Mouse (Mus musculus) testis, adult 2 months (tissue): ENCODE results near the gene 2610507B11Rik. TPM values are rescaled to one million over a fixed set of nuclear protein-coding genes. Genes with fewer than 3 reads are reported as not detected.
A peak's percentile ranks its signal among the peaks of the same experiment; 100 is the strongest.

Experiments
- H3K27ac ChIP-seq: fragments of 200-500 bp; 2 replicates; pipeline ENCODE4 v1.5.1; 2012; ENCODE audit warnings: low read depth, low read length; ENCODE audit not compliant: control insufficient read depth, insufficient read depth
- H3K27me3 ChIP-seq: fragments of 200-500 bp; 2 replicates; pipeline ENCODE4 v1.6.1; 2012; ENCODE audit warnings: mild to moderate bottlenecking, low read length, moderate library complexity; ENCODE audit not compliant: control insufficient read depth, insufficient read depth
- H3K36me3 ChIP-seq: fragments of 200-500 bp; 2 replicates; pipeline ENCODE4 v1.6.1; 2012; ENCODE audit warnings: mild to moderate bottlenecking, low read length; ENCODE audit not compliant: control insufficient read depth, insufficient read depth
- H3K4me1 ChIP-seq: fragments of 200-500 bp; 2 replicates; pipeline ENCODE4 v1.6.1; 2012; ENCODE audit warnings: low read length; ENCODE audit not compliant: control insufficient read depth, insufficient read depth
- H3K4me3 ChIP-seq: fragments of 200-500 bp; 2 replicates; pipeline ENCODE4 v1.5.1; 2012; ENCODE audit warnings: low read depth, mild to moderate bottlenecking, low read length, moderate library complexity, mixed read lengths; ENCODE audit not compliant: control insufficient read depth
- CTCF ChIP-seq: fragments of 200-500 bp; IDR thresholded peaks from 2 replicates; pipeline ENCODE4 v1.5.1; 2012; ENCODE audit warnings: low read depth, mild to moderate bottlenecking, inconsistent platforms, low read length, moderate library complexity; ENCODE audit not compliant: control insufficient read depth, insufficient read depth, insufficient replicate concordance
- POLR2A ChIP-seq: fragments of 200-500 bp; IDR thresholded peaks from 2 replicates; pipeline ENCODE4 v1.6.1; 2012; ENCODE audit warnings: low read depth, mild to moderate bottlenecking, inconsistent platforms, low read length, moderate library complexity; ENCODE audit not compliant: control insufficient read depth
- polyA plus RNA-seq: library from polyadenylated mRNA; depleted of rRNA; stranded (reverse); fragments of >200 nt; gene quantifications from 2 replicates; pipeline ENCODE4 v1.2.3, GENCODE M21; 2012; rRNA removed

The 2610507B11Rik gene
- 125 and 133 TPM in 2 replicates for polyA plus RNA-seq

DNA sequence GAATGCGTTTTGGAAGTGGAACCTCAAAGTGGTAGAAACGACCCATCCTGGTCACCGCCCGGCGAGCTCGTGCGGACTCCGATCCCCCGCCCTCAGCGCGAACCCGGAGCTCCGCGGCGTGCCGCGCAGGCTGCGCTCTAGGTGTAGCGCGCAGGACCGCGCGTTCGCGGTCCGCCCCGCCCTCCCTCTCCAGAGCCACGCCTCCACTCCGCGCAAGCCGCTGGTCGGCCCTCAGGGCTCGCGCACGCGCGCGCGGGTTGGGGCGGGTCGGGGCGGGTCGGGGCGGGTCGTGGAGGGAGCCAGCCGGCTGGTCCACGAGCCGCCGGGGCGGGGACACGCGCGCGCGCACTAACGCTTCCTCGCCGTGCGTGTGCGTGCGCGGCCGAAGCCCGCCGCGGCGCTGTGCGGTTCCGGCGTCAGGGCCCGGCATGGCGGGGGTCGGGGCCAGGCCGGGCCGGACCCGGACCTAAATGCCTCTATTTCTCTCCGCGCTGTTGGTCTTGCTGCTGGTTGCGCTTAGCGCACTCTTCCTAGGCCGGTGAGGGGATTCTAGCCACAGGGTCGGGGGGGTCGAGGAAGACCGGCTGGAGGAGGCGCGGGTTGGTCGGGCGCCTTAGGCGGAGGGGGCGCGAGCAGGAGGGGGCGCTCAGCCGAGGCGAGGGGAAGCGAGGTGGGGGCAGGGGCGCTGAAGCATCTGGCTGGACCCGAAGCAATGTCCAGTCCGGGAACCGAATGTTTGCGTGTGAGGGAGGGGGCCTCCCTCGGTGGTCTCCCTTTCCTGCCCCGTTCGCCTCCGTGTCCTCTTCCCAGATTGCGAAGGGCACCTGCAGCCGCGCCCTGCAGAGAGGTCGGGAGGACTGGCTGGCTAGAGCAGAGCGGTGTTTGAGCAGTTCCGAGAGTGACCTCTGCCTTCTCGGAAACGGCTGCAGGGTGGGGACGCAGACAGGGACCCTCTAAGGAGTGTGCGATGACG, at the start of gene 2610507B11Rik:
2610507B11Rik (plus strand) TSS at position 373 of the 973 bp plus-strand sequence.
- Histone ChIP-seq H3K27me3 (no peaks in the 10 kb centered on the region), H3K4me1 (peaks cover 4% of the 10 kb centered on the region), H3K4me3 (peak within 1 kb of the TSS; percentile 99), H3K36me3 (peaks cover 7% of the 10 kb centered on the region), H3K27ac (peak within 1 kb of the TSS; percentile 98)
- TF ChIP-seq POLR2A = peak; percentile 76
- no peak for TF ChIP-seq CTCF

DNA sequence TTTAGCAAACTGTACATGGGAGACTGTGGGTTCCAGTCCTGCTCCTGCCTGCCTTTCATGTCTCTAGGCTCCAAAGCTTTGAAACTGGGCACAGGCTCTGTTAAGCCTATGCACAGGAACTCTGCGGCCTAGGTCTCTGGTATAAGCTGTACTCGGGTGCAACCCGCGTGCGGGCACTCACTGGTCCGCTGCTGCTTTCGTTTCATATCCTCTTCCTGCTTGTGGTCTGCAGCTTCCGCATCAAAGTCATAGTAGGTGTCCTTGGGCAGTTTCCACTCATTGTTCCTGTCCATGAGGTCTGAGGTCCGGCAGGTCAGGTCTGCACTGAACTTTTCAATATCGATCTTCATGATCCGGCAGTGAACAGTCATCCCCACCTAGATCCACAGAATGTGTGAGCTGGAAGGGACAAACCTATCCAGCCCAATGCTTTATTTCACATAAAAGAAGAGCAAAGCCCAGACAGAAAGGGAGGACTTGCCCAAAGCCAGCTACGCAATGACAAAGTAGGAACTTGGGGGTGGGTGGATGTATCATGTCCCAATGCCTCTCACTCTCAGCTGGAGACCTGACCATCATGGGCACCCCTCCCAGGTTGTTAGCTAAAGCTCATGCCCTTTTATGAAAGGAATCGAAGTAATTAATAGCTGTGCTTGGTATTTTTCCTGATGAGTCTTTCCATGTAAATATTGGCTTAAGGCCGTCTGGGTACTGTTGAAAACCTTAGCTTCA, 48.3 kb upstream of the 2610507B11Rik start:
- H3K27me3 ChIP-seq = no peaks in the 10 kb centered on the region
- H3K36me3 ChIP-seq = peaks cover 9% of the 10 kb centered on the region
- H3K4me1 ChIP-seq = no peaks in the 10 kb centered on the region
- no peak overlapping the region for H3K4me3 ChIP-seq
- TF ChIP-seq POLR2A = no peak
- TF ChIP-seq CTCF = no peak
- 0 out of 2 replicates have a peak overlapping the region, but pooled peaks have one; percentile 11 for H3K27ac ChIP-seq

DNA sequence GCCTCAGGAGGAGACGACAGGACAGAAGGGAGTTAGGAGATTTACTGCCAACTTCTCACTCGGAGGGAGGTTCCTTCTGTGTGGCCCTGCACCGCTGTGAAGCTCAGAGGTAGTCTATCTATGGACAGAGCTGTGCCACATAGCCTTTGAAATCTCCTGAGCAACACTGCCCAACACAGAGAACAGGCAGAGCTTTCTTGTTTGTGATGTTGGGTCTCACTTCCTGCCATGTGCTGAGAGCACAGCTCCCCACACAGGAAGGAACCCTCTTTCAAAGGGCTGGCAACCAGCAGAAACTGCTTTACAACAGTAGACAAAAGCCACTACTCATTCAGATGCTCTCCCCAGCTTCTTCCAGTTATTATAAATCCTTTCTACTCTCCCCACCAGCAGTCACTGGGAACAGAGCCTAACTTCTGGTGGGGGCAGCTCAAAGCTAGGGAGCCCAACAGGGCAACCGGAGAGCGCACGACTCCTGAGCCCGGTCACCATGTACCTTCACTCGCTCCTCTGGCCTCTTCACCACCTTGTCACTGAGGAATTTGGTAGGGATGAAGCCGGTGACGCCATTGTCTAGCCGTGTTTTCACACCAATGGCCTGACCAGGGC, 45.7 kb upstream of the 2610507B11Rik start:
- Histone ChIP-seq H3K27ac (no peak overlapping the region), H3K27me3 (no peaks in the 10 kb centered on the region), H3K4me1 (no peaks in the 10 kb centered on the region), H3K36me3 (peaks cover 12% of the 10 kb centered on the region), H3K4me3 (no peak overlapping the region)
- TF ChIP-seq CTCF (no peak), POLR2A (no peak)

DNA sequence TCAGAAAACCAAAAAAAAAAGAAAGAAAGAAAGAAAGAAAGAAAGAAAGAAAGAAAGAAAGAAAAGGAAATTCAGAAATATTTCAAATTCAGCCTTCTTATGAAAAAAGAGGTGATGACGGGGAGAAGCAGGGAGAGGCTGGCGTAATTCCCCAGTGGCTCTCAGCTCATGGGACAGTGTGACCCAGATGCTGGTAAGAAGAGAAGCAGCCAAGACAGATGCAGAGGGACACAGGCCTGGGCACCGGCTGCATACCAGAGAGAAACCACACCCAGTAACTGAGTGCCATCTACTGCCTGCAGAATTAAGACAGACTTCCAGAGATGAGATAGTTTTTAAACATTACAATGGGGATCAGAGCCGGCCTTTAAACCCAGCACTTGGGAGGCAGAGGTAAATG, 38.0 kb upstream of the 2610507B11Rik start:
- Histone ChIP-seq H3K4me1 (no peaks in the 10 kb centered on the region), H3K27me3 (no peaks in the 10 kb centered on the region), H3K27ac (no peak overlapping the region), H3K4me3 (no peak overlapping the region), H3K36me3 (peaks cover 10% of the 10 kb centered on the region)
- TF ChIP-seq CTCF (no peak), POLR2A (no peak)

DNA sequence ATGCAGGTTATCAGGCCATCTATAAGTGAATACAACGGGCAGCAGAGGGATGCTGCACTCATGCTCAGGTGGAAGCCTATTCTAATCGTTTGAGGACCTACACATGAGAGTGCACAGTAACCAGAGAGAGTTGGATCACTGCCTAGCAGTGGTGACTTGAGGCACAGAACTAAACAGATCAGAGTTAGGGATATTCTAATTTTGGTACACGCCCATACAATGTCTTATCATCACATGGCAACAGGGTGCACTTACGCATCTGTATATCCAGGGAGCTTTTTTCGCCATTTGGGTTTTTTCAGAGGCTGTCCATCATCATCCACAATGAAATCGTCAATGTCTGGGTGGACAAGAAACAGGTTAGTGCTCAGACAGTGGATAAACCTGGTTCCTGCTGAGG, 30.0 kb upstream of the 2610507B11Rik start:
- H3K4me1 ChIP-seq = no peaks in the 10 kb centered on the region
- TF ChIP-seq POLR2A (no peak), CTCF (no peak)
- H3K36me3 ChIP-seq = peaks cover 4% of the 10 kb centered on the region
- H3K4me3 ChIP-seq = no peak overlapping the region
- no peaks in the 10 kb centered on the region for H3K27me3 ChIP-seq
- no peak overlapping the region for H3K27ac ChIP-seq

DNA sequence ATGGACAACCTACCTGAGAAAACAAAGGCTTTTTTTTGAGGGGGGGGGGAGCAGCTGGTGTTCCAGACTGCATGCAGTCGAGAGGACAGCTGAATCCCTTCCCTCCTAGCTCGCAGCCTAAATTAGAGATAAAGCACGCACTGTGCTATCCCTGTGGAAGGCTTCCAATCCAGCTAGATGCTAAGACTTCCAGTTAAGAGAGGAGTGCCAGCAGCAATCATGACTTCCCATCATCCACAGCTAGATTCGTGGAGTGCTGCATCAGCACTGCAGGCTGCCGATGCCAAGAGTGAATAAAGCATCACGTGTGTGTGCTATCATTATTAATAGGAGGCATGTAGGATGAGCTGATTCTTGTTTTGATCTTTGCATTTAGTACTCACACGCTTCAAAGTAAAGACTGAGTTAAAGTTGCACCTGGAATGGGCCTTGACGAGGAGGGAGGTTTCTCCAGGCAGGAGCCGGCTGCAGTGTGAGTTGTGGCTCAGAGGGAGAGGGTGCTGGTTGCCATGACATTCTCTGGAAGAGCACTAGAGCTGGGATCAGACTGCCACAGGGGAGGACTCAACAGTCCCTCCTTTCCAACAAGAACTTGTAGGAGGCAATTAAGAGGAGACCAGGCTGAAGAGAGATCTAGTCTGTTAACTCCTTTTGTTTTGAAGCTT, 21.2 kb upstream of the 2610507B11Rik start:
- no peaks in the 10 kb centered on the region; the same call in 1 of the 2 replicates for H3K4me1 ChIP-seq
- no peak overlapping the region for H3K4me3 ChIP-seq
- no peak for TF ChIP-seq CTCF
- no peaks in the 10 kb centered on the region for H3K27me3 ChIP-seq
- H3K27ac ChIP-seq = no peak overlapping the region
- H3K36me3 ChIP-seq = peaks cover 4% of the 10 kb centered on the region

DNA sequence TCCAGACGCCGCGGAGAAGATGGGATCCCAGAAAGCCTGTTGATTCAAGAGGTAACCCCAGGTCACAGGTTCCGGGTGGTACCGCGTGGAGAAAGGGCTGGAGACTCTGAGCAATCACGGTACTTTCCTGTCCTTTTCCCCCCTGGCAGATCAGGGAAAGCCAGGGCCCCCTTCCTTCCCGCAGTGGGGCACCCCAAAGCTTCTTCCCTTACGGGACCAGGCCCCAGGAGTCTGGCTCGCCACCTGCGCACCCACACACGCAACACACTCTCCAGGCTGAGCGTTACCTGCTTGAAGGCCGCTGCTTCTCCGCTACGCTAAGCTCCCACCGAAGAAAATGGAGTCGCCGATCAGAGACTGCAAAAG, 16.3 kb upstream of the 2610507B11Rik start:
- TF ChIP-seq CTCF (no peak), POLR2A (no peak)
- H3K4me1 ChIP-seq = peaks cover 3% of the 10 kb centered on the region; the same call in 1 of the 2 replicates
- peak overlapping the region; percentile 97 for H3K4me3 ChIP-seq
- H3K27ac ChIP-seq = peak overlapping the region; percentile 99
- H3K36me3 ChIP-seq = peaks cover 3% of the 10 kb centered on the region
- no peaks in the 10 kb centered on the region for H3K27me3 ChIP-seq
